Mouse (Mus musculus) forebrain, embryonic 15.5 days (tissue): Measurements from ENCODE around the gene Uts2r. TPM values are rescaled to one million over a fixed set of nuclear protein-coding genes. Genes with fewer than 3 reads are reported as not detected.

Experiments
- polyA plus RNA-seq: library from polyadenylated mRNA; unstranded; fragments of >200 nt; fragmentation: Nextera tagmentation; extraction: Ambion mirVana; gene quantifications from 2 replicates; pipeline ENCODE4 v1.2.1, GENCODE M21; 2015

Uts2r gene
- polyA plus RNA-seq, 1 experiment from 2014 or later: not detected

Other genes starting within 250 kb of the Uts2r start
- gene Ccdc57, start 227.4 kb upstream of the Uts2r start, polyA plus RNA-seq: 6.7 and 7.0 TPM in 2 replicates
- gene Slc16a3, start 211.8 kb upstream of the Uts2r start, polyA plus RNA-seq: 9.1 and 9.6 TPM in 2 replicates
- 145 and 157 TPM in 2 replicates for gene Csnk1d, start 168.9 kb upstream of the Uts2r start, polyA plus RNA-seq
- not detected in 2 replicates for gene Cd7, start 120.9 kb upstream of the Uts2r start, polyA plus RNA-seq
- gene Sectm1b, start 96.7 kb upstream of the Uts2r start, polyA plus RNA-seq: not detected in 2 replicates
- not detected in 2 replicates for gene Sectm1a, start 79.1 kb upstream of the Uts2r start, polyA plus RNA-seq
- gene Tex19.2, start 41.6 kb upstream of the Uts2r start, polyA plus RNA-seq: not detected in 2 replicates
- gene Tex19.1, start 14.1 kb upstream of the Uts2r start, polyA plus RNA-seq: not detected in 2 replicates
- gene Hexdc, start 44.2 kb downstream of the Uts2r start, polyA plus RNA-seq: 14.3 and 17.1 TPM in 2 replicates
- 14.4 and 16.7 TPM in 2 replicates for gene Ogfod3, start 44.4 kb downstream of the Uts2r start, polyA plus RNA-seq
- gene Cybc1, start 69.1 kb downstream of the Uts2r start, polyA plus RNA-seq: 40.4 and 44.3 TPM in 2 replicates
- 86.4 and 106 TPM in 2 replicates for gene Narf, start 77.0 kb downstream of the Uts2r start, polyA plus RNA-seq
- gene Foxk2, start 99.7 kb downstream of the Uts2r start, polyA plus RNA-seq: 14.2 and 14.6 TPM in 2 replicates
- 86.2 and 87.0 TPM in 2 replicates for gene Wdr45b, start 194.2 kb downstream of the Uts2r start, polyA plus RNA-seq
- gene Rab40b, start 228.0 kb downstream of the Uts2r start, polyA plus RNA-seq: 6.7 and 7.8 TPM in 2 replicates